Mouse (Mus musculus) thymus, adult 2 months (tissue): ENCODE data around the gene Osbpl2.

ENCODE experiments used
- CTCF ChIP-seq: fragments of 200-500 bp; IDR thresholded peaks from 2 replicates; pipeline ENCODE4 v1.5.1; 2012; ENCODE audit warnings: mild to moderate bottlenecking, control low read depth, low read length, moderate library complexity, borderline replicate concordance; ENCODE audit not compliant: control insufficient read depth, poor library complexity, insufficient read depth; ENCODE audit errors: extremely low read depth
- POLR2A ChIP-seq: fragments of 200-500 bp; IDR thresholded peaks from 2 replicates; pipeline ENCODE4 v1.6.1; 2012; ENCODE audit warnings: mild to moderate bottlenecking, low read length, control low read depth, moderate library complexity; ENCODE audit not compliant: control insufficient read depth, poor library complexity, insufficient read depth; ENCODE audit errors: extremely low read depth

- no peak for TF ChIP-seq POLR2A
- no peak for TF ChIP-seq CTCF
Observed at GRCm38 (mm10) chr2:180184752-180185109, 65.6 kb downstream of the Osbpl2 start.
